Mouse (Mus musculus) kidney, embryonic 15.5 days (tissue): ENCODE measurements around the gene Gm36210. TPM values are rescaled to one million over a fixed set of nuclear protein-coding genes. Genes with fewer than 3 reads are reported as not detected.

Experiments
- ATAC-seq: fragments of 200-750 bp; cut with Nextera tagmentation; replicated peaks from 2 replicates; pipeline ENCODE4 v1.8.0; 2017; ENCODE audit warnings: moderate TSS enrichment; ENCODE audit not compliant: low FRiP score
- H3K27ac ChIP-seq: fragments of 300-500 bp; sonication (generic); 2 replicates; pipeline ENCODE4 v1.5.1; 2015; ENCODE audit warnings: mild to moderate bottlenecking, inconsistent platforms
- H3K27me3 ChIP-seq: fragments of 300-500 bp; sonication (generic); 2 replicates; pipeline ENCODE4 v1.6.1; 2015; ENCODE audit warnings: inconsistent platforms
- H3K36me3 ChIP-seq: fragments of 300-500 bp; sonication (generic); 2 replicates; pipeline ENCODE4 v1.6.1; 2015; ENCODE audit warnings: inconsistent platforms
- H3K4me1 ChIP-seq: fragments of 300-500 bp; sonication (generic); 2 replicates; pipeline ENCODE4 v1.6.1; 2015; ENCODE audit warnings: inconsistent platforms
- H3K4me2 ChIP-seq: fragments of 300-500 bp; sonication (generic); 2 replicates; pipeline ENCODE4 v1.6.1; 2015; ENCODE audit warnings: moderate library complexity, mild to moderate bottlenecking, inconsistent platforms
- H3K4me3 ChIP-seq: fragments of 300-500 bp; sonication (generic); replicated peaks from 2 replicates; pipeline ENCODE4 v1.5.1; 2015; ENCODE audit warnings: mild to moderate bottlenecking, inconsistent platforms
- H3K9ac ChIP-seq: fragments of 300-500 bp; sonication (generic); 2 replicates; pipeline ENCODE4 v1.6.1; 2015; ENCODE audit warnings: mild to moderate bottlenecking, inconsistent platforms
- H3K9me3 ChIP-seq: fragments of 300-500 bp; sonication (generic); replicated peaks from 2 replicates; pipeline ENCODE4 v1.6.1; 2016; ENCODE audit warnings: inconsistent platforms
- WGBS: fragments of 180-500 bp; shearing (Covaris S2); methylation state at CpG from one replicate; pipeline ENCODE4 v1.1.7; 2015; ENCODE audit warnings: mixed read lengths; 5-methylcytosine and 5-hydroxymethylcytosine counted together
- polyA plus RNA-seq: library from polyadenylated mRNA; unstranded; fragments of >200 nt; fragmentation: Nextera tagmentation; extraction: Ambion mirVana; gene quantifications from 2 replicates; pipeline ENCODE4 v1.2.1, GENCODE M21; 2015

Gm36210 gene
- polyA plus RNA-seq = not detected in 2 replicates

DNA sequence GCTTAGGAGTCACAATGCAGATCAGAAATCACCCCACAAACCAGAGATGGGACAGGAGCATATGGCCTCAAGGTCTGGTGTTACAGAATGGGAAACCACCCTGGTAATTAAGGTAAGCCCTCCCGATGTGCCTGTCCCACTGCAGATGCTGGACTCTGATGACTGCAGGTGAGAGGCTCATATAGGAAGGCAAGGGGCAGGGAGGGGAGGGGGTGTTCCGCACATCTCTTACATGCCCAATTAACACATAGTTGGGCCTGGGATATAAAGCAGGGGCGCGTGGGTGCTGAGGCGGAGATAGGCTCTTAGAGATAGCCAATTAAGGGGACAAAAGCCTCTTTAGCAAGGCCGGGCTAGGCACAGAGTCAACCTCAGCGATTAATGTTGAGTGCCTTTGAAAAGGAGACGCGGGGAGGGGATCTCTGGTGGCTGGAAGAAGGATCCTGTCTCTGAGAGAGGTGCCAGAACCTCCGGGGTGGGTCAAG is at the start of gene Gm36210:
Gene Gm36210 (minus strand): TSS at position 51 of the 485 bp plus-strand sequence.
- no peaks in the 10 kb centered on the region for H3K9me3 ChIP-seq
- H3K36me3 ChIP-seq = no peaks in the 10 kb centered on the region
- 51% methylated on average over 10 of the region's 10 CpGs for WGBS
- peaks cover 8% of the 10 kb centered on the region; the same call in 1 of the 2 replicates for H3K4me1 ChIP-seq
- no peak within 1 kb of the TSS for H3K27ac ChIP-seq
- no peak within 1 kb of the TSS for H3K4me3 ChIP-seq
- H3K4me2 ChIP-seq = no peak within 1 kb of the TSS
- no peak for ATAC-seq
- H3K9ac ChIP-seq = no peak within 1 kb of the TSS
- H3K27me3 ChIP-seq = no peaks in the 10 kb centered on the region

DNA sequence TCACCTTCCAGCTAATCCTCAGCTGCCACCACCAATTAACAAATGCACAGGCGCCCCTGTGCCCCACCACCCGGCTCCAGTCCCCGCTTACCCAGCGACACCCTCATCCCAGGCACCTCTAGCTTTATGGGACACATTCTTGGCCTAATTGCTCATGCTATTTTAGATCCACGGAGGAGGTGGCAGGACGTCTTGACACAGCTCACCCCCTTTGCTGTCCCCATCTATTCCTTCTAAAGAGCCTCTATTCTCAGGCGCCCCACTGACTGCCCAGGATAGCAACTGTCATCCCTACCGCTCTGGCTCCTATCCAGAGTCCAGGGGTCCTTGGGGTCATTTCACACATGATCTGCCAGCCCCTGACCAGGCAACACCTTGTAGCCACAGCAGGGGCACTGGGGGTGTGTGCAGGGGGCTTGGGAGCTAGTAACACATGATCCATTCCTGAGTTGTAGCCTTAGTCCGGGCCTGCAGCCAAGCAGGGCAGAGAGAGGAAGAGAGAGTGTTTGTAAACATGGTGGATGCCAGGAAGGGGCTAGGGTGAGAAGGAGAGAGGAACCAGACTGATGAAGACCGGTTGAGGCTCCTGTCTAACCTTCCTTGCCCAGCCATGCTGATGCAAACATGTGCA is 47.6 kb upstream of the Gm36210 start:
- no peaks in the 10 kb centered on the region for H3K9me3 ChIP-seq
- WGBS = 20% methylated on average over 10 of the region's 10 CpGs
- no peak overlapping the region for H3K4me2 ChIP-seq
- H3K36me3 ChIP-seq = no peaks in the 10 kb centered on the region
- H3K9ac ChIP-seq = no peak overlapping the region
- no peak overlapping the region for H3K4me3 ChIP-seq
- ATAC-seq = no peak
- no peak overlapping the region for H3K27ac ChIP-seq
- H3K27me3 ChIP-seq = no peaks in the 10 kb centered on the region
- H3K4me1 ChIP-seq = no peaks in the 10 kb centered on the region

DNA sequence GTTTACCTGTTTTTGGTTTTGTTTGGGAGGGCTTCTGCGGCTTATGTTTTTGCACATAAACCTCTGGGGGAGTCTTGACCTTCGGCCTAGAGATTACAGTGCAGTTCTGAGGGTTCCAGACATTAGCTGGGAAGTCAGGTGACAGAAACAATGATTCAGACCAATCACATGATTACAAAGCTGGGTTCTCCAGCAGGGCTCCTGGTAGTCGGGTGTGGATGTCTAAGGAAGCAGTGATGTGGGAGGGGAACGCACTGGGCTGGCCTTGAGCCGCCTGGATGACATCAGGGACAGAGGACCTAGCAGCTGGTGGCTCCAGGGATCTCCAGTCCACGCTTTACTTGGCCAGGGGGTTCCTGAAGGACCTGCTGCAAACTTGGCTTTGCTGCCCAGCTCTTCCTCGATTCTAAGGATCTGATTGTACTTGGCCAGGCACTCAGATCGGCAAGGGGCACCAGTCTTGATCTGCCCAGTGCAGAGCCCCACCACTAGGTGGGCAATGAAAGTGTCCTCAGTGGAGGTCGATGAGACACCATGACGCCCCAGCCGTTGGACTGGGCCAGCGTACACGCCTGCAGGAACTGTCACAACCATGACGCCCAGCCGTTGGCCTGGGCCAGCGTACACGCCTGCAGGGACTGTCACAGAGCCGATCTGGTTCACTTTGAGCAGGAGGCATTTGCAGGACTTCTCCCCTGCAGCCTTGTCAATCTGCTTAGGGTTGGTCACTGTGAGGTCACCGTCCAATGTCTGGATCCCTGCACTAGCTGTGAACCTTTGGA is 44.4 kb upstream of the Gm36210 start:
- H3K9me3 ChIP-seq = no peaks in the 10 kb centered on the region
- no peaks in the 10 kb centered on the region for H3K4me1 ChIP-seq
- no peak overlapping the region for H3K4me3 ChIP-seq
- no peak overlapping the region for H3K4me2 ChIP-seq
- no peaks in the 10 kb centered on the region for H3K27me3 ChIP-seq
- no peak overlapping the region for H3K9ac ChIP-seq
- WGBS = 80% methylated on average over 19 of the region's 19 CpGs
- no peak for ATAC-seq
- no peak overlapping the region for H3K27ac ChIP-seq
- H3K36me3 ChIP-seq = no peaks in the 10 kb centered on the region

DNA sequence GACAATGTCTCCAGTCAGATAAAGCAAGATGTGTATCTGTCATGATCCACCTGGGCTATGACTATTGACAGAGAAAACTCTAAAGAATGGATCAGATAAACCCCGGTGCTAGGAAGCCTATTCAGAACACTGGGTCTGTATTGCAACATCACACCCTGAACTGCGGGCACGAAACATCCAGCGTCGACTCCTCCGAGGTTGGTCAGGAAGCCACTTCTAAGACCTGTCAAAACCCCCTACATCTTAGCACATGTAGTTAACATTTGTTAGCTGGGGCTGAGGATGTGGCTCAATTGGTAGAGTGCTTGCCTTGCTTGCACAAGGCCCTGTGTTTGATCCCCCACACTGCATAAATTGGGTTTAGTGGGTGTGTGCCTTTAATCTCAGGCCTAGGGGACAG is 42.1 kb upstream of the Gm36210 start:
- no peaks in the 10 kb centered on the region for H3K36me3 ChIP-seq
- peaks cover 2% of the 10 kb centered on the region; the same call in 1 of the 2 replicates for H3K4me1 ChIP-seq
- H3K4me2 ChIP-seq = no peak overlapping the region
- 58% methylated on average over 6 of the region's 6 CpGs for WGBS
- no peaks in the 10 kb centered on the region for H3K9me3 ChIP-seq
- no peak overlapping the region for H3K27ac ChIP-seq
- H3K9ac ChIP-seq = no peak overlapping the region
- H3K4me3 ChIP-seq = no peak overlapping the region
- ATAC-seq = no peak
- H3K27me3 ChIP-seq = no peaks in the 10 kb centered on the region

DNA sequence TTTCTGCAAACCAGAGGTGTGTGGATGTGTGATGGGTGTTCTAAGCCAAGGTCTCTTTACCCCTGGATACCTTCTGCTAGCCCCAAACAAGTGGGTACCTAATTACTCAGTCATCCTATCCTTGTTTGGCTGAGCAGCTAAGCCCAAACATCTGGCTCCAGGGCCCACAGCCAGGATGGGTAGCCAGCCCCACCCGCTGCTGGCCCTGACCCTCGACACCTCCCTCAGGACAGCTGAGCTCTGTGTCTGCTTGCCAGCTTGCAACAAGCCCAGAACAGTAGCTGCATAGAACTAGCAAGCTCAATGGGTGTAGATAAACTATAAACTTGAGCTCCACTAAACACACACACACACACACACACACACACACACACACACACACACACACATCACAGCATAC is 41.5 kb upstream of the Gm36210 start:
- no peak overlapping the region for H3K9ac ChIP-seq
- no peaks in the 10 kb centered on the region for H3K36me3 ChIP-seq
- H3K27ac ChIP-seq = no peak overlapping the region
- no peak overlapping the region for H3K4me3 ChIP-seq
- no peaks in the 10 kb centered on the region for H3K27me3 ChIP-seq
- no peaks in the 10 kb centered on the region for H3K9me3 ChIP-seq
- peaks cover 4% of the 10 kb centered on the region; the same call in 1 of the 2 replicates for H3K4me1 ChIP-seq
- H3K4me2 ChIP-seq = no peak overlapping the region
- 39% methylated on average over 2 of the region's 2 CpGs for WGBS
- ATAC-seq = no peak

DNA sequence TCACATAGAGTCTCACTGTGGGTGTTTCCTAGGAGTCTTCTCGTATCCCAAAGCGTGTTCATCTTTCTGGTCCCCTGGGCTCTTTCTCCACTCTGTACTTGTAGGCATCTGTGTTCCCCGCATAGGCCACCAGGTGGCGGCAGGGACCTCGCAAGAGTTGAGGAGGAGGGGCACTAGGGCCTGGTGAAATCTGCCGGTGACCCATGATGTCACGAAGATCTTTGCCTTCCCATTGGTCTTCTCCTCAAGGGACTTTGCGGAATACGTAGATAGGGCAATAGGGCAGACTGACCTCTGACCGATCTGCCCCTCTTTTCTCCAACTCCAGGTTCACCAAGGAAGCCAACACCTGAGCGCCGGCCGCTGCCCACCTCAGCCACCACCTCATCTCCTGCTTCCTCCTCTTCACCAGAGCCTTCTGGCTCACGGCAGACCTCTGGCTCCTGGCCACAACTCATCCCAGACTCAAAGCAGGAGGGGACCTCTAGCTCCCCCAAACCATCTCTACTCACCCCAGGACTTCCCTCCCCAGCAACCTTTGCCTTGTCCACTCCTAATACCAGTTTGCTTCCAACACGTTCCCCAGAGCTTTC is 37.0 kb upstream of the Gm36210 start:
- no peaks in the 10 kb centered on the region for H3K9me3 ChIP-seq
- no peak overlapping the region for H3K27ac ChIP-seq
- no peaks in the 10 kb centered on the region for H3K36me3 ChIP-seq
- no peak overlapping the region for H3K9ac ChIP-seq
- H3K4me3 ChIP-seq = peak overlapping the region; percentile 31
- peaks cover 4% of the 10 kb centered on the region; the same call in 1 of the 2 replicates for H3K4me1 ChIP-seq
- peak; percentile 80 for ATAC-seq
- no peaks in the 10 kb centered on the region for H3K27me3 ChIP-seq
- peak overlapping the region; percentile 59 for H3K4me2 ChIP-seq
- 19% methylated on average over 15 of the region's 15 CpGs for WGBS

DNA sequence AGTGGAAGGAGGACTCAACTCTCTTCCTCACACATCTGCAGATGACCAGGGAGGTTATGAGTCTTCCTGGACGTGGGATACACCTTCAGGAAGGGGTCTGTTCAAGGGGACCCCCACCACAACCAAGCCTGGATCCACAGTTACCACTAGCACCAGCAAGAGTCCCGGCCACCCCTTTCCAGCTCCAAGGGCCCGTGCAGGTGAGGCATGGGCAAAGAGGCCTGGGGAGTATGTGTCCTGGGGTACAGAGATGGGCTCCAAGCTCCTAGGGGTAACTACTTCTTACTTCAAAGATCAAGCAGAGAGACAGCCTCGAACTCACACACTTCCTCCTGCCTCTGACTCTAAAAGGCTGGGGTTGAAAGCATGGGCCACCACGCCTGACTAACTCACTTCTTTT is 36.4 kb upstream of the Gm36210 start:
- H3K4me3 ChIP-seq = no peak overlapping the region
- H3K9me3 ChIP-seq = no peaks in the 10 kb centered on the region
- ATAC-seq = no peak
- H3K4me2 ChIP-seq = no peak overlapping the region
- no peaks in the 10 kb centered on the region for H3K36me3 ChIP-seq
- peaks cover 4% of the 10 kb centered on the region; the same call in 1 of the 2 replicates for H3K4me1 ChIP-seq
- 56% methylated on average over 5 of the region's 5 CpGs for WGBS
- no peak overlapping the region for H3K9ac ChIP-seq
- H3K27ac ChIP-seq = no peak overlapping the region
- H3K27me3 ChIP-seq = no peaks in the 10 kb centered on the region

DNA sequence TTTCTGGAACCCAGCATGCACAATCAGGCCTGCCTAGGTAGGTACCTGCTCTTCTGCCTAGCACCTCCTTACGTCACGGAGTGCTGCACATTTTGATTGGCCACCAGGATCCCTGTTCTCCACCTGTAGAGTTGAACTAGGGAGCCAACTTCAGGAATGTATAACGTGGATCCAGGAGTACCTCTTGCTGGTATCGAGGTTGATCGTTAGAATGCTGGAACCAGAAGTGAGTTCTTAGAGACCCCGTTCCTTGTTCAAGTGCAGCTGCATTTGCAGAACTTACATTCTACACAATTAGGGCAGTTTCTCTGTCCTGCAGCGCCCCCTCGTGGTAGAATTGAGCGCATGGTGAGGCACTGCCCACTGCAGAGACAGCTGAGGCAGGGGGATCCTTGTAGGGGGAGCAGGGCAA is 33.8 kb upstream of the Gm36210 start:
- 19% methylated on average over 9 of the region's 9 CpGs for WGBS
- ATAC-seq = peak; percentile 59
- no peak overlapping the region for H3K27ac ChIP-seq
- no peaks in the 10 kb centered on the region for H3K27me3 ChIP-seq
- no peaks in the 10 kb centered on the region for H3K36me3 ChIP-seq
- no peak overlapping the region for H3K9ac ChIP-seq
- no peaks in the 10 kb centered on the region for H3K9me3 ChIP-seq
- H3K4me1 ChIP-seq = peaks cover 4% of the 10 kb centered on the region; the same call in 1 of the 2 replicates
- H3K4me3 ChIP-seq = no peak overlapping the region
- H3K4me2 ChIP-seq = no peak overlapping the region

DNA sequence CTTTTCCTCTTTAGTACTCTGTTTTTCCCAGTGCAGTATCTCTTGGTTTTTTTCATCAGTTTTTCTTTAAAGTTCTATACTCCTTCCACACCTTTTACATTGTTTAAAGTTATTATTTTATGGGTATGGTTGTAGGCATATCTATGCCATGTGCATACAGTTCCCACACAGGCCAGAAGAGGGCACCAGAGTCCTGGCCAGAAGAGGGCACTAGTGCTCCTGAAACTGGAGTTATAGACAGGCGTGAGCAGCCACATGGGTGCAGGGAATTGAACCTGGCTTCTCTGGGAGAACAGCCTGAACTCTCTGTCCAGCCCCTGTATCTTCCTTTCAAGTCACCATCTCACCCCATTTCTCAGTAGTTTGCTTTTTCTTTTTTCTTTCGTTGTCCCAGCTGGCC is 32.1 kb upstream of the Gm36210 start:
- Histone ChIP-seq H3K4me2 (no peak overlapping the region), H3K27me3 (no peaks in the 10 kb centered on the region), H3K9ac (no peak overlapping the region), H3K27ac (no peak overlapping the region), H3K4me3 (no peak overlapping the region), H3K9me3 (0 out of 2 replicates have a peak, but pooled peaks cover 3% of the 10 kb centered on the region), H3K36me3 (no peaks in the 10 kb centered on the region), H3K4me1 (peaks cover 2% of the 10 kb centered on the region; the same call in 1 of the 2 replicates)
- no peak for ATAC-seq
- WGBS = 49% methylated on average over 2 of the region's 2 CpGs

DNA sequence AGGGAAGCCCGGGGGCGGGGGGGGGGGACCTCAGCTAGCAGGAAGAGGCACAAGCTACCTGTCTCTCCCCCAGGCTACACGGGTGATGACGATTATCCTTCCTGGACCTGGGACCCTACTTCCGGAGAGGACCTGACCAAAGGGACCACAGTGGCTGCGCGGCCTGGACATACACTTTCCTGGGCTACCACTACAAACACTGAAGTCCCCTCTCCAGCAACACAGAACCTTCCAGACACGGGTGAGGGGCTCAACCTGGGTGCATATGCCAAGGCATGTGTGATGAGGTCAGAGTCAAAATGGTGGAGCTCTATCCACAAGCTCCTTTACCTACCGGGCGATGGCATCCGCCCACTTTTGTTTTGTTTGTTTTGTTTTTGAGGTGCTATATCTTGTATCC is 31.1 kb upstream of the Gm36210 start:
- Histone ChIP-seq H3K9ac (no peak overlapping the region), H3K27ac (no peak overlapping the region), H3K27me3 (no peaks in the 10 kb centered on the region), H3K4me1 (no peaks in the 10 kb centered on the region), H3K4me2 (no peak overlapping the region), H3K9me3 (0 out of 2 replicates have a peak, but pooled peaks cover 3% of the 10 kb centered on the region), H3K4me3 (no peak overlapping the region), H3K36me3 (no peaks in the 10 kb centered on the region)
- 69% methylated on average over 11 of the region's 11 CpGs for WGBS
- ATAC-seq = no peak

DNA sequence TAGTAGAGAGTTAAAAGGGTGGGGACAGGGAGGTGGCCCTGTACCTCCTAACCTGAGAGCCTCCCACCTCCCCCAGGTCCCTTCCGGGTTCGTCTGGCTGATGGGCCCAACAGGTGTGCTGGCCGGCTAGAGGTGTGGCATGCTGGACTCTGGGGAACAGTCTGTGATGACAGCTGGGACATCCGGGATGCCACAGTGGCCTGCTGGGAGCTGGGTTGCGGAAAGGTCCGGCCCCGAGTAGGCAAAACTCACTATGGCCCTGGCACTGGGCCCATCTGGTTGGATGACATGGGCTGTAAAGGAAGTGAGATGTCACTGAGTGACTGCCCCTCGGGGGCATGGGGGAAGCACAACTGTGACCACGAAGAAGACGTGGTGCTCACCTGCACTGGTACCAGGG is 30.5 kb upstream of the Gm36210 start:
- Histone ChIP-seq H3K4me1 (no peaks in the 10 kb centered on the region), H3K27ac (no peak overlapping the region), H3K9me3 (0 out of 2 replicates have a peak, but pooled peaks cover 3% of the 10 kb centered on the region), H3K36me3 (no peaks in the 10 kb centered on the region), H3K4me3 (no peak overlapping the region), H3K27me3 (no peaks in the 10 kb centered on the region), H3K4me2 (no peak overlapping the region), H3K9ac (no peak overlapping the region)
- ATAC-seq = no peak
- 72% methylated on average over 10 of the region's 10 CpGs for WGBS
